Mouse (Mus musculus) mouse embryonic stem cell (cell line): Measurements from ENCODE around the gene Usp37.

Experiments
- in situ Hi-C, 2 experiments: fragments of 300-500 bp; cut with MboI; formaldehyde crosslinking; loops; 1 replicate in 1 of 2; 3 replicates in 1 of 2; pipeline ENCODE4 v1.14.3; 2019 to 2020; ENCODE audit warnings: low sequenced_read_pairs in 2 of 2, low pct_unique_long_range_greater_than_20kb in 1 of 2, mixed read lengths in 1 of 2; ENCODE audit not compliant: unreplicated experiment in 1 of 2

The Usp37 gene

DNA sequence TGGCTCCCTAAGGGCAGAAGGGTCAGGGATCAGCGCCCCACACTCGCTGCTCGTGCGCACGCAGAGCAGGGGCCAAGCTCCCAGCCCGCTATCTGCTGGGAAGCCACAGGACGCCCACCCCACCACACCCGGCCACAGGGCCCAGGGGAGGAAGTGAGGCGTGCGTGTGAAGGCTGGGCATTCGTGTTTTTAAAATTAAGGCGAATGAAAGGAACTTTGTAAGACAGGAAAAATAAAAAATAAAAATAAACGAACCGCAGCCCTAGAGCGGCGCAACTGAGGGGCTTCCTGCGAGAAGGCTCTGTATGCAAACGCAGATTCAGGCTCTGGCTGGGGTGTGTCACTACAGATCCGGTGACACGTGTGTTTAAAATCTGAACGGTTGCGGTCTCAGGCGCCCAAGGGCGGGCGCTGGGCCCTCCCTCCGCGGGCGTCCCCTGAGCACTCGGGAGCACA lies 154.2 kb downstream of the Usp37 start:
- in situ Hi-C loops = loop anchor here in 1 of 2 experiments (10.0 kb wide), 1 partner anchor 185 kb away; no protein-coding TSS in a partner anchor

GRCm38 (mm10) chr1:74388398-74388920 lies 155.6 kb downstream of the Usp37 start:
- in situ Hi-C loops = loop anchor here in 1 of 2 experiments (10.0 kb wide), 1 partner anchor 184 kb away; no protein-coding TSS in a partner anchor

DNA sequence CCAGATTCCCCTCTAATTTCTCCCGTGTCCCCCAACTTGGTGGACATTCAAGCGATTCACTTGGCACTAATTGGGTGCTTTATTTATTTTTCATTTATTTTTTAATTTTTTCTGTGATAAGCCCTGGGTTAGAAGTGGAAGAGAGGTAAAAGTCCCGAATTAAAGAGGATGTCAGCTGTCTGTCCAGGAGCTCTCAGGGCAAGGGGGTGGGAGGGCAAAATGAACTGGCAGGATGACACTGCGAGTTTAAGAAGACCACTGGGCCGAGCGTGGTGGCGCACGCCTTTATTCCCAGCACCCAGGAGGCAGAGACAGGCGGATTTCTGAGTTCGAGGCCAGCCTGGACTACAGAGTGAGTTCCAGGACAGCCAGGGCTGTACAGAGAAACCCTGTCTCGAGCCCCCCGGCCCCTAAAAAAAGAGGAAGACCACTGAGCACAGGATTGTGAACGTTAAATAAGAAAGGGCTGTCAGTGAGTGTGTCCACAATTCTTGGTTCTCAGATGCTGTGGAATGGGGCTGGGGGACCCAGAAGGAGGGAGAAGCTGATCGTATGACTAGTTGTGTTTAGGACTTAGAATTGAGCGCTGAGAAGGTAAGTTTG lies 156.6 kb downstream of the Usp37 start:
- in situ Hi-C loops = loop anchor here in 1 of 2 experiments (10.0 kb wide), 1 partner anchor 183 kb away; no protein-coding TSS in a partner anchor

GRCm38 (mm10) chr1:74386714-74387385 lies 157.2 kb downstream of the Usp37 start:
- in situ Hi-C loops = loop anchor here in 1 of 2 experiments (10.0 kb wide), 1 partner anchor 182 kb away; no protein-coding TSS in a partner anchor

GRCm38 (mm10) chr1:74386363-74386713 lies 157.7 kb downstream of the Usp37 start:
- in situ Hi-C loops = loop anchor here in 1 of 2 experiments (10.0 kb wide), 1 partner anchor 182 kb away; no protein-coding TSS in a partner anchor

DNA sequence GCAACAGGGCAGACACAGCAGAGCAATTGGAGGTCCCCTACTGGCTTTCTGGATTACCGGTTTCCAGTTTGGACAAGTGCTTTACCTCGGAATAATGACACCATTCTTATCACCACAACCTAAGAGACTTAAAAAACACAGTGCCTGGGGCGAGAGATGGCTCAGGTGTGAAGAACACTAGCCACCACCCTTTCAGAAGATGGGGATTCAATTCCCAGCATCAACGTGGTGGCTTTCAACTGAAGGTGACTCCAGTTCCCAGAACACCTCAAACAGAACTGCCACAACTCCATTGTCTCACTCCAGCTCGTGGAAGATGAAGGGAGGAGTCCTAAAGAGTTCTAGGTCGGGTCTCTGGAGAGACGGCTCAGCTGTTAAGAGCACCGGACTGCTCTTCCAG lies 158.6 kb downstream of the Usp37 start:
- in situ Hi-C loops = loop anchor here in 1 of 2 experiments (10.0 kb wide), 1 partner anchor 181 kb away; no protein-coding TSS in a partner anchor
